Mouse (Mus musculus) CH12.LX (cell line): ENCODE measurements around the gene Thsd4. TPM values are rescaled to one million over a fixed set of nuclear protein-coding genes. Genes with fewer than 3 reads are reported as not detected.

Source experiments
- DNase-seq: peaks from one replicate; pipeline ENCODE4 v3.0.0-alpha.2; 2013; ENCODE audit errors: extremely low read depth
- H3K27ac ChIP-seq: 2 replicates; pipeline ENCODE4 v1.5.1; 2012; ENCODE audit warnings: low read depth, mild to moderate bottlenecking, control low read depth, moderate library complexity; ENCODE audit not compliant: insufficient read depth
- H3K27me3 ChIP-seq: replicated peaks from 2 replicates; pipeline ENCODE3; 2012; ENCODE audit warnings: inconsistent platforms
- H3K36me3 ChIP-seq, 2 experiments: replicated peaks in 1 of 2; 2 replicates each; pipeline versions ENCODE3 to v1.6.1; 2012; ENCODE audit warnings: inconsistent platforms in 1 of 2, low read length in 1 of 2, mild to moderate bottlenecking in 1 of 2, mixed read lengths in 1 of 2, moderate library complexity in 1 of 2; ENCODE audit not compliant: control insufficient read depth in 1 of 2, insufficient read depth in 1 of 2
- H3K4me1 ChIP-seq, 2 experiments: 2 replicates each; pipeline ENCODE4 v1.6.1; 2012; ENCODE audit warnings: inconsistent platforms in 1 of 2, moderate library complexity in 1 of 2; ENCODE audit not compliant: insufficient read depth in 2 of 2, control insufficient read depth in 1 of 2
- H3K4me2 ChIP-seq: 2 replicates; pipeline ENCODE4 v1.6.1; 2012; ENCODE audit warnings: low read depth, mild to moderate bottlenecking, control low read depth; ENCODE audit not compliant: poor library complexity, insufficient read depth, severe bottlenecking
- H3K4me3 ChIP-seq, 3 experiments: fragments of 150-350 bp in 1 of 3; sonication (generic) in 1 of 3; replicated peaks in 1 of 3; 2 replicates each; pipeline versions ENCODE3 to v1.5.1; 2011 to 2012; ENCODE audit warnings: low read depth in 2 of 3, low read length in 2 of 3, mild to moderate bottlenecking in 2 of 3, moderate library complexity in 2 of 3, control low read depth in 1 of 3, improper control_type of control experiment in 1 of 3, inconsistent platforms in 1 of 3, mixed read lengths in 1 of 3; ENCODE audit not compliant: poor library complexity in 1 of 3
- H3K79me2 ChIP-seq: replicated peaks from 2 replicates; pipeline ENCODE4 v1.6.1; 2012; ENCODE audit warnings: mild to moderate bottlenecking, moderate library complexity; ENCODE audit not compliant: control insufficient read depth, poor library complexity, insufficient read depth, severe bottlenecking; ENCODE audit errors: extremely low read depth
- H3K9ac ChIP-seq: 2 replicates; pipeline ENCODE4 v1.6.1; 2012; ENCODE audit warnings: low read depth, mild to moderate bottlenecking, control low read depth, moderate library complexity; ENCODE audit not compliant: insufficient read depth
- H3K9me3 ChIP-seq: replicated peaks from 2 replicates; pipeline ENCODE3; 2012; ENCODE audit warnings: low read length, inconsistent platforms, mixed read lengths
- BHLHE40 ChIP-seq: IDR thresholded peaks from 2 replicates; pipeline ENCODE4 v1.6.1; 2011; ENCODE audit warnings: mild to moderate bottlenecking, low read depth, low read length, improper control_type of control experiment
- CTCF ChIP-seq, 2 experiments: IDR thresholded peaks in 1 of 2; conservative IDR thresholded peaks in 1 of 2; 2 replicates each; pipeline ENCODE4 v1.5.1; 2011 to 2012; ENCODE audit warnings: low read depth in 2 of 2, low read length in 2 of 2, improper control_type of control experiment in 1 of 2, inconsistent platforms in 1 of 2, mild to moderate bottlenecking in 1 of 2, moderate library complexity in 1 of 2
- ETS1 ChIP-seq: conservative IDR thresholded peaks from 2 replicates; pipeline ENCODE4 v1.6.1; 2012; ENCODE audit warnings: low read depth, mild to moderate bottlenecking, inconsistent platforms, low read length, improper control_type of control experiment, moderate library complexity
- JUN ChIP-seq: IDR thresholded peaks from 2 replicates; pipeline ENCODE4 v1.6.1; 2011; ENCODE audit warnings: low read depth, mild to moderate bottlenecking, low read length, improper control_type of control experiment, moderate library complexity; ENCODE audit not compliant: insufficient read depth
- JUND ChIP-seq: conservative IDR thresholded peaks from 2 replicates; pipeline ENCODE4 v1.6.1; 2011; ENCODE audit warnings: low read depth, low read length, improper control_type of control experiment
- KAT2A ChIP-seq: IDR thresholded peaks from 2 replicates; pipeline ENCODE4 v1.6.1; 2012; ENCODE audit warnings: low read length, improper control_type of control experiment, inconsistent platforms; ENCODE audit not compliant: insufficient replicate concordance
- MAX ChIP-seq: IDR thresholded peaks from 2 replicates; pipeline ENCODE4 v1.6.1; 2011; ENCODE audit warnings: low read length, improper control_type of control experiment
- MAZ ChIP-seq: IDR thresholded peaks from 2 replicates; pipeline ENCODE4 v1.6.1; 2012; ENCODE audit warnings: low read depth, mild to moderate bottlenecking, inconsistent platforms, low read length, improper control_type of control experiment, moderate library complexity
- MYC ChIP-seq: IDR thresholded peaks from 2 replicates; pipeline ENCODE4 v1.6.1; 2011; ENCODE audit warnings: low read depth, mild to moderate bottlenecking, improper control_type of control experiment, low read length
- NELFE ChIP-seq: IDR thresholded peaks from 2 replicates; pipeline ENCODE4 v1.6.1; 2011; ENCODE audit warnings: low read depth, low read length, improper control_type of control experiment
- PAX5 ChIP-seq: IDR thresholded peaks from 2 replicates; pipeline ENCODE4 v1.6.1; 2012; ENCODE audit warnings: low read length, inconsistent platforms, mixed read lengths
- RCOR1 ChIP-seq: conservative IDR thresholded peaks from 2 replicates; pipeline ENCODE4 v1.6.1; 2012; ENCODE audit warnings: low read depth, mild to moderate bottlenecking, inconsistent platforms, low read length, improper control_type of control experiment
- SIN3A ChIP-seq: IDR thresholded peaks from 2 replicates; pipeline ENCODE4 v1.6.1; 2012; ENCODE audit warnings: low read length, improper control_type of control experiment, inconsistent platforms
- TCF12 ChIP-seq: IDR thresholded peaks from 2 replicates; pipeline ENCODE4 v1.6.1; 2014; ENCODE audit warnings: low read depth, mild to moderate bottlenecking, inconsistent platforms, low read length, improper control_type of control experiment
- UBTF ChIP-seq: IDR thresholded peaks from 2 replicates; pipeline ENCODE4 v1.6.1; 2012; ENCODE audit warnings: low read depth, mild to moderate bottlenecking, inconsistent platforms, low read length, improper control_type of control experiment, moderate library complexity
- USF1 ChIP-seq: IDR thresholded peaks from 2 replicates; pipeline ENCODE4 v1.6.1; 2014; ENCODE audit warnings: low read depth, mild to moderate bottlenecking, inconsistent platforms, low read length, improper control_type of control experiment
- dilution Hi-C: fragments of 300-500 bp; cut with MboI; formaldehyde crosslinking; loops from 2 replicates; pipeline ENCODE4 v1.14.3; 2020; ENCODE audit warnings: low sequenced_read_pairs; ENCODE audit not compliant: extremely low pct_unique_long_range_greater_than_20kb, extremely low pct_ligation_motif_present
- in situ Hi-C: fragments of 300-500 bp; cut with MboI; formaldehyde crosslinking; loops from 3 replicates; pipeline ENCODE4 v1.14.3; 2019; ENCODE audit warnings: low sequenced_read_pairs, low pct_ligation_motif_present, low pct_unique_long_range_greater_than_20kb, mixed read lengths
- polyA plus RNA-seq: library from polyadenylated mRNA; unstranded; fragments of >175 nt; gene quantifications from 2 replicates; pipeline ENCODE4 v1.2.1, GENCODE M21; 2012; ENCODE audit warnings: low read depth; ENCODE audit not compliant: insufficient read length
- total RNA-seq, 2 experiments: library from RNA; depleted of rRNA; stranded (reverse); fragments of 300-350 nt in 1 of 2; fragments of >200 nt in 1 of 2; gene quantifications; 2 replicates each; pipeline ENCODE4 v1.2.3; 2012 to 2014

The Thsd4 gene
- total and polyA plus RNA-seq, 3 experiments, result not detected

DNA sequence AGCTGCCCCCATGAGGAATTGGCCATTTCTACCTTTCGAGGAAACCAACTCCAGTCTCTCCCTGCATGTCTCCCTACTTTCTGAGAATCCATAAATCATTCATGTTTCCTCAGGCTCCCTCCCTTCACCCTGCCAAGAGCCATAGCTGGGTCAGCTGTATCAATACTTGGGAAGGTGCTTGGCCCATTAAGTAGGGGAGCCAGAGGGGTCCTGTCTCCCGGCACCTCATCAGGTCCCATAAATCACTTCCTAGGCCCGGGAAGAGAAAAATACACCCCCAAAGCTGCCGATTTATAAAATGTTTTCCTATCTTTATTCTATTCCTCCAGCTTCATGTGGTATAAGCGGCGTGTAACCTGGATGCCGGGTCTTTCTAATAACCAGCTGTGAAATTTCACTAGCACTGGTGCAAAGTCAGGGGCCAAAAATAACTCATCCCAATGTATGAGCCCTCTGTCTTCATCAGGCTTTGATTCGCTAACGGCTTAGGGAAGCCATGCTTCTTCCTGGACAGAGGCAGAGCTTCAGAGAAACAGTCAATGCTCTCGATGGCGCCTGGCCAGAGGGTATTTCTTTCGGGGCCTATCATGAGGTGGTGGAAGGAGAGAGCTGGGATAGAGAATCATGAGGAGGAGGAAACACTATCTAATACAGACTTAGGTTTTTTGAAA is 323.2 kb downstream of the Thsd4 start:
- dilution Hi-C loops, result no loop called here
- no peak for TF ChIP-seq PAX5
- TF ChIP-seq MAZ, result no peak
- TF ChIP-seq MAX, result no peak
- TF ChIP-seq SIN3A, result no peak
- TF ChIP-seq TCF12, result no peak
- no peak for TF ChIP-seq ETS1
- no peak for TF ChIP-seq USF1
- TF ChIP-seq UBTF, result no peak
- TF ChIP-seq, all 38 proteins: peak for 0
- no peak overlapping the region for H3K27ac ChIP-seq
- DNase-seq, result no peak
- no peaks in the 10 kb centered on the region for H3K9me3 ChIP-seq
- no peaks in the 10 kb centered on the region for H3K36me3 ChIP-seq
- H3K27me3 ChIP-seq, result no peaks in the 10 kb centered on the region
- no peak overlapping the region for H3K9ac ChIP-seq
- no peaks in the 10 kb centered on the region for H3K79me2 ChIP-seq
- in situ Hi-C loops, result no loop called here
- no peak overlapping the region for H3K4me2 ChIP-seq
- no peak overlapping the region for H3K4me3 ChIP-seq
- H3K4me1 ChIP-seq, result peaks cover 3 to 8% of the 10 kb centered on the region in 2 experiments

DNA sequence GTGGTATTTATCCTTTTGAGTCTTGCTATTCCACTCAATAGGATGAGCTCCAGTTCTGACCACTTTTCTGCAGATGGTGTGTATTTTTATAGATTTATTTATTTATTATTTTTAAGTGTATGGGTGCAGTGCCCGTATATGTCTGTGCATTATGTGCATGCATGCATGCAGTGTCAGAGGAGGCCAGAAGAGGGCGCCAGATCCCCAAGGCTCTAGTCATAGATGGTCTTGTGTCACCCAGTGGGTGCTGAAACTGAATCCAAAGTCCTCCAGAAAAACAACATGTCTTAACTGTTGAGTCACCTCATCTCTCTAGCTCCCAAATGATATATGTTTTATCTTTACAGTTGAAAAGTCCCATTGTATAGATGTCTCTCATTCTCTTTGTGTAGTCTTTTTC is 326.3 kb downstream of the Thsd4 start:
- peak; percentile 11 for DNase-seq
- no peak overlapping the region for H3K27ac ChIP-seq
- H3K27me3 ChIP-seq, result no peaks in the 10 kb centered on the region
- dilution Hi-C loops (no loop called here), in situ Hi-C loops (no loop called here)
- no peak overlapping the region for H3K4me2 ChIP-seq
- no peaks in the 10 kb centered on the region for H3K4me1 ChIP-seq
- H3K9ac ChIP-seq, result no peak overlapping the region
- TF ChIP-seq MYC, result no peak
- TF ChIP-seq CTCF (conservative IDR thresholded peaks at IDR 0.05 in 1 of 2, IDR thresholded peaks at IDR 0.05 in 1 of 2; ENCODE audit: low read depth in 2 of 2, low read length in 2 of 2), result peak; percentile 27 to 46; a peak in 2 of 4 replicates
- no peak overlapping the region for H3K4me3 ChIP-seq
- no peaks in the 10 kb centered on the region for H3K9me3 ChIP-seq
- H3K36me3 ChIP-seq, result no peaks in the 10 kb centered on the region
- H3K79me2 ChIP-seq, result no peaks in the 10 kb centered on the region

DNA sequence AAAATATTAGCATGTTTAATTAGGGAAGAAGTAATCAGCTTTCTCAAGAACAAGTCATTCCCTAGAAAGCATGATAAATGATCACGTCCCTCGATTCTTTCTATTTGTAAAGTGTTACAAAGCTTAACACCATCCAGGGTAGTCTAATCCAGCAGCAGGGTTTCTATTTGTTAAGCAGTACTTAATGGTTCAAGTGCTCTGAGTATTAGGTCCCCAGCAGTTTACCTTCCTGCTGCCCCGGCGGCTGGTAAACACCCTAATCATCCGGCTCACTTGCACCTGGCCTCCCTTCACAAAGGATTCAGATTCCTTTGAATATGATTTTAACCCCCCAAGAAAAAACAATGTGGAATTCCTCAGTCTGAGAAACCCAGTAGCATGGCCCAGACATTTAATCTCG is 326.9 kb downstream of the Thsd4 start:
- no peak overlapping the region for H3K9ac ChIP-seq
- H3K9me3 ChIP-seq, result no peaks in the 10 kb centered on the region
- no peak overlapping the region for H3K4me2 ChIP-seq
- dilution Hi-C loops (no loop called here), in situ Hi-C loops (no loop called here)
- H3K27ac ChIP-seq, result no peak overlapping the region
- H3K4me1 ChIP-seq, result no peaks in the 10 kb centered on the region
- H3K27me3 ChIP-seq, result no peaks in the 10 kb centered on the region
- no peak for TF ChIP-seq NELFE
- TF ChIP-seq JUN, result no peak
- TF ChIP-seq MAZ, result no peak
- TF ChIP-seq MAX, result no peak
- no peak for TF ChIP-seq JUND
- no peak for TF ChIP-seq RCOR1
- TF ChIP-seq BHLHE40, result no peak
- TF ChIP-seq SIN3A, result no peak
- no peak for TF ChIP-seq KAT2A
- no peak overlapping the region for H3K4me3 ChIP-seq
- H3K36me3 ChIP-seq, result no peaks in the 10 kb centered on the region
- H3K79me2 ChIP-seq, result no peaks in the 10 kb centered on the region
- no peak for DNase-seq
